Mouse (Mus musculus) embryonic stem cell, embryonic (primary cell): ENCODE results near the gene Btbd19.

Experiments
- CTCF ChIA-PET, 4 experiments: fragments of 300-600 bp in 2 of 4; fragments of 350-600 bp in 2 of 4; sonication (Branson Sonifier 250); formaldehyde crosslinking; loops; one replicate each; lab custom pipeline; 2022; ENCODE audit warnings: inconsistent platforms in 2 of 4; lab: Charles Lee
- POLR2A ChIA-PET, 4 experiments: fragments of 300-600 bp in 2 of 4; fragments of 350-600 bp in 2 of 4; sonication (Branson Sonifier 250); formaldehyde crosslinking; loops; one replicate each; lab custom pipeline; 2022; ENCODE audit warnings: antibody characterized with exemption in 4 of 4, inconsistent platforms in 1 of 4; lab: Charles Lee

The Btbd19 gene

DNA sequence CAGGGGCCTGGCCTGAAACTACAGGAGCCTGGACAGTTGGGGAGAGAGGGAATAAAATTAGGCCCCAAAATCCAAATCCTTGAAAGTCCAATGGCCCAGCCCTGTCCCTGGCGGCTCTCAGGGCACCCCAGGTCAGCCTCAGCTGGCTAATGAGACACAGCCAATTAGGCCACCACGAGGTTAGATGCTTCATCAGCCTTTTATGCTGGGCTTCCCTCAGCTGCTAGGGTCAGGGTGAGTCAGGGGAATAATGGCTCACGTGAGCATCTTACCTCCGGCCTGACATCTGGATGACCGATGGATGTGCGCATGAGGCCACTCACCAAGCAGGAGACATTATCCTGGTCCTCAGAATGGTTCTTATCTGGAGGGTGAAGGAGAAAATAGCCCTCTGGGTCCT is 5.3 kb upstream of the Btbd19 start:
- ChIA-PET POLR2A (interaction anchor here in 3 of 4 experiments (1.2 to 69.1 kb wide), 8 partner anchors 2 to 122 kb away, joined by 3 to 3713 read pairs (median 303); partner anchors contain the start of genes Rps8 (in 3 of the 3), Btbd19 (in 2 of the 3), Tctex1d4 (in 2 of the 3) and Armh1 (in 1 of the 3)), CTCF (interaction anchor here in 1 of 4 experiments (1.7 to 4.0 kb wide), 2 partner anchors 10 to 135 kb away, joined by 6 to 78 read pairs; partner anchors contain the start of gene Hectd3)

GRCm38 (mm10) chr4:117127991-117128686 is 2.6 kb upstream of the Btbd19 start:
- ChIA-PET CTCF (interaction anchor here in 2 of 4 experiments (1.3 to 2.1 kb wide), 2 partner anchors 18 kb away, joined by 5 read pairs; no protein-coding TSS in a partner anchor), POLR2A (interaction anchor here in 3 of 4 experiments (0.6 to 69.1 kb wide), 19 partner anchors 5 to 940 kb away, joined by 3 to 3713 read pairs (median 4); partner anchors contain the start of genes Btbd19 (in 2 of the 3), Kif2c (in 2 of the 3), Rps8 (in 2 of the 3) and Tctex1d4 (in 2 of the 3))

GRCm38 (mm10) chr4:117126675-117127290 is 1.3 kb upstream of the Btbd19 start, which contains the start of gene Tctex1d4:
Gene Tctex1d4 (plus strand): TSS chr4:117126794.
- ChIA-PET POLR2A (interaction anchor here (0.6 to 69.1 kb wide), 54 partner anchors 6 to 760 kb away, joined by 3 to 3713 read pairs (median 5); partner anchors contain the start of genes Plk3 (in 3 of the 4), Rps8 (in 3 of the 4), Hectd3 (in 2 of the 4) and Kif2c (in 2 of the 4)), CTCF (interaction anchor here (0.9 to 1.7 kb wide), 9 partner anchors 12 to 140 kb away, joined by 3 to 19 read pairs (median 6); partner anchors contain the start of gene Hectd3 (in 1 of the 4))

- CTCF ChIA-PET = interaction anchor here (0.6 to 1.7 kb wide), 23 partner anchors 8 to 298 kb away, joined by 3 to 19 read pairs (median 4); partner anchors contain the start of genes Hectd3 (in 3 of the 4), Plk3 (in 1 of the 4) and Ptch2 (in 1 of the 4)
- POLR2A ChIA-PET = interaction anchor here (0.6 to 69.1 kb wide), 76 partner anchors 7 to 905 kb away, joined by 3 to 3713 read pairs (median 4); partner anchors contain the start of genes Plk3 (in 4 of the 4), Hectd3 (in 3 of the 4), Kif2c (in 3 of the 4) and Rps8 (in 3 of the 4)
Measured at GRCm38 (mm10) chr4:117125910-117126674, 567 bp upstream of the Btbd19 start.

GRCm38 (mm10) chr4:117124518-117125347 is 792 bp downstream of the Btbd19 start:
- CTCF ChIA-PET = interaction anchor here (0.7 to 1.7 kb wide), 11 partner anchors 9 to 129 kb away, joined by 3 to 19 read pairs (median 4); partner anchors contain the start of genes Hectd3 (in 1 of the 4), Plk3 (in 1 of the 4) and Ptch2 (in 1 of the 4)
- POLR2A ChIA-PET = interaction anchor here (0.9 to 69.1 kb wide), 36 partner anchors 8 to 662 kb away, joined by 3 to 3713 read pairs (median 5); partner anchors contain the start of genes Plk3 (in 4 of the 4), Ccdc163 (in 2 of the 4), Kif2c (in 2 of the 4) and Mmachc (in 2 of the 4)

- CTCF ChIA-PET = interaction anchor here in 1 of 4 experiments (1.4 kb wide), 1 partner anchor 14 kb away, joined by 4 read pairs; no protein-coding TSS in a partner anchor
- POLR2A ChIA-PET = interaction anchor here in 3 of 4 experiments (1.4 to 69.1 kb wide), 7 partner anchors 9 to 45 kb away, joined by 3 to 3713 read pairs (median 393); partner anchors contain the start of genes Plk3 (in 3 of the 3), Rps8 (in 2 of the 3), Btbd19 (in 1 of the 3) and Kif2c (in 1 of the 3)
Measured at GRCm38 (mm10) chr4:117124218-117124517, 1.4 kb downstream of the Btbd19 start.

- ChIA-PET POLR2A (interaction anchor here in 3 of 4 experiments (0.6 to 69.1 kb wide), 10 partner anchors 9 to 292 kb away, joined by 3 to 3713 read pairs (median 124); partner anchors contain the start of genes Plk3 (in 3 of the 3), Rps8 (in 2 of the 3), Btbd19 (in 1 of the 3) and Kif2c (in 1 of the 3)), CTCF (interaction anchor here in 3 of 4 experiments (0.7 to 1.4 kb wide), 3 partner anchors 15 to 27 kb away, joined by 3 to 12 read pairs (median 4); no protein-coding TSS in a partner anchor)
Measured at GRCm38 (mm10) chr4:117123546-117124217, 1.8 kb downstream of the Btbd19 start.

GRCm38 (mm10) chr4:117122209-117122608 is 3.3 kb downstream of the Btbd19 start:
- ChIA-PET POLR2A (interaction anchor here (0.5 to 69.1 kb wide), 25 partner anchors 11 to 457 kb away, joined by 3 to 3713 read pairs (median 5); partner anchors contain the start of genes Plk3 (in 3 of the 4), Kif2c (in 2 of the 4), Rps8 (in 2 of the 4) and Btbd19 (in 1 of the 4)), CTCF (interaction anchor here in 3 of 4 experiments (0.9 to 3.9 kb wide), 10 partner anchors 10 to 148 kb away, joined by 3 to 78 read pairs (median 24); partner anchors contain the start of gene Plk3 (in 2 of the 3))

DNA sequence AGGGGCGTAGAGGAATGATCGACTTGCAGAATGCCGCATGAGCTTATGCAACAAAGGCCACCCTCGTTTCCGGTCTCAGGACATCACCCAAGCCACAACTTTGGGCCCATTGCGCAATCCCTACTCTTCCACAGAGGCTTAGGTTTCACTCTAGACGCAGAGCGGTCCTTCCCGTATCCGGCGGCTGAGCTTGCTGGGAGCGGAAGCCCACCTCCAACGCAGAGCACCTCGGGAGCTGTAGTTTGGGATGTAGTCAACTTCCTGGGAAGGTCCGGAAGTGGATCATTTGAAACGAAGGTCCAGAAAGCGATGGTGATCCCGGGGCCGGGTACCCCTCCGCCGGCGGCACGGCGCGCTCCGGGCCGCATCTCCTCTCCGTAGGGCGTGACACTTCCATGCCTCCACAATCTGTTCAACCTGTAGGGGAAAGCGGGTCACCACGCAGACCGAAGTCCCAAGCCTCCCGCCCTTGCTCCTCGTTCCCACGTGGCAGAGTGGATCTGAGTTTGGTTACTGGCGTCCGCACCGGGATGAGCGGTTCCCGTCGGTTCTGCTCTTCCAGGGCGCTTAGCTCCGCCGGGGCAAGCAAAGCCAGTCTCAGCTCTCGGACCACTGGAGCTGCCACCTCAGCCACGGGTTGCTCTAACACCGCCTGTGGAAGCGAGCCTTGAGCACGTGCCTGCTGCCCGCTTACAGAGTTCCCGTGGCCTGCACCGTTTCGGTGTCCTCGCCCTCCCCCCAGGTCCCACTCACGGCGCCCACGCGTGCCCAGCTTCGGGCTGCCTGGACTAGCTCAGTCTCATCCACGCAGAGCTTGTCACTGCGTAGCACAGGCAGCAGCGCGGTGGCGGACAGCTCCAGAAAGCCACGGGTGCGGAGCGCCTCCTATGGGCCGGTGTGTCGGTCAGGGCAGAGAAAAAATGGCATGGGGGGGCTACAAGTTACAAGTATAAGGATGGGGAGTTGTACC is 4.8 kb downstream of the Btbd19 start:
- POLR2A ChIA-PET = interaction anchor here (0.5 to 69.1 kb wide), 129 partner anchors 8 to 1951 kb away, joined by 3 to 3713 read pairs (median 4); partner anchors contain the start of genes Plk3 (in 4 of the 4), Ptch2 (in 4 of the 4), Rps8 (in 4 of the 4) and Ccdc163 (in 3 of the 4)
- CTCF ChIA-PET = interaction anchor here (0.6 to 3.9 kb wide), 65 partner anchors 8 to 716 kb away, joined by 3 to 78 read pairs (median 5); partner anchors contain the start of genes Hectd3 (in 3 of the 4), Plk3 (in 3 of the 4), Ptch2 (in 3 of the 4) and Ccdc163 (in 1 of the 4)

- CTCF ChIA-PET = interaction anchor here (0.6 to 3.9 kb wide), 44 partner anchors 9 to 412 kb away, joined by 3 to 78 read pairs (median 5); partner anchors contain the start of genes Hectd3 (in 2 of the 4), Plk3 (in 2 of the 4), Ptch2 (in 2 of the 4) and Ccdc163 (in 1 of the 4)
- POLR2A ChIA-PET = interaction anchor here (0.5 to 69.1 kb wide), 104 partner anchors 9 to 1059 kb away, joined by 3 to 3713 read pairs (median 5); partner anchors contain the start of genes Plk3 (in 4 of the 4), Ptch2 (in 4 of the 4), Rps8 (in 4 of the 4) and Hectd3 (in 3 of the 4)
Measured at GRCm38 (mm10) chr4:117120052-117120444, 5.5 kb downstream of the Btbd19 start.

GRCm38 (mm10) chr4:117119636-117120035 is 5.9 kb downstream of the Btbd19 start:
- ChIA-PET CTCF (interaction anchor here (0.6 to 3.9 kb wide), 17 partner anchors 9 to 117 kb away, joined by 3 to 78 read pairs (median 16); partner anchors contain the start of genes Kif2c (in 1 of the 4), Plk3 (in 1 of the 4) and Ptch2 (in 1 of the 4)), POLR2A (interaction anchor here (0.5 to 69.1 kb wide), 67 partner anchors 9 to 1060 kb away, joined by 3 to 3713 read pairs (median 8); partner anchors contain the start of genes Plk3 (in 4 of the 4), Hectd3 (in 3 of the 4), Ptch2 (in 3 of the 4) and Rps8 (in 3 of the 4))

- ChIA-PET POLR2A (interaction anchor here in 3 of 4 experiments (0.6 to 69.1 kb wide), 9 partner anchors 15 to 433 kb away, joined by 3 to 3713 read pairs (median 180); partner anchors contain the start of genes Plk3 (in 3 of the 3), Rps8 (in 2 of the 3), Btbd19 (in 1 of the 3) and Kif2c (in 1 of the 3)), CTCF (interaction anchor here in 2 of 4 experiments (0.6 to 1.6 kb wide), 3 partner anchors 14 to 22 kb away, joined by 3 to 4 read pairs (median 3); no protein-coding TSS in a partner anchor)
Measured at GRCm38 (mm10) chr4:117117931-117118330, 7.6 kb downstream of the Btbd19 start.

GRCm38 (mm10) chr4:117115592-117115991 is 9.9 kb downstream of the Btbd19 start:
- CTCF ChIA-PET = interaction anchor here in 2 of 4 experiments (0.6 to 1.1 kb wide), 3 partner anchors 18 to 132 kb away, joined by 3 to 5 read pairs (median 5); partner anchors contain the start of gene Plk3 (in 1 of the 2)
- POLR2A ChIA-PET = interaction anchor here in 3 of 4 experiments (0.6 to 69.1 kb wide), 10 partner anchors 11 to 369 kb away, joined by 3 to 3713 read pairs (median 96); partner anchors contain the start of genes Plk3 (in 3 of the 3), Btbd19 (in 2 of the 3), Rps8 (in 2 of the 3) and Tctex1d4 (in 2 of the 3)
